Mouse (Mus musculus): ENCODE data around the gene Disp2. TPM values are rescaled to one million over a fixed set of nuclear protein-coding genes. Genes with fewer than 3 reads are reported as not detected.

The Disp2 gene
- total and polyA plus RNA-seq, 3 experiments: 0.15 to 0.43 TPM; not detected in 1

- Histone ChIP-seq H3K4me1 (ENCODE audit: control insufficient read depth in 1 of 2, insufficient read depth in 2 of 2, low read length in 2 of 2) (peaks cover 16 to 40% of the 10 kb centered on the region in 2 experiments), H3K79me2 (ENCODE audit: control insufficient read depth, insufficient read depth, low read length, poor library complexity) (no peaks in the 10 kb centered on the region), H3K27me3 (ENCODE audit: control insufficient read depth in 1 of 2, insufficient read depth in 2 of 2, low read length in 2 of 2) (no peaks in the 10 kb centered on the region), H3K27ac (ENCODE audit: control insufficient read depth, low read depth, low read length) (peak overlapping the region; percentile 91; the same call in 1 of the 2 replicates), H3K9ac (ENCODE audit: control insufficient read depth, low read depth, low read length, poor library complexity, severe bottlenecking) (no peak overlapping the region), H3K36me3 (ENCODE audit: control insufficient read depth in 1 of 2, insufficient read depth in 2 of 2, low read length in 2 of 2) (peaks cover 0 to 41% of the 10 kb centered on the region in 2 experiments; a peak in 2 of 4 replicates), H3K9me3 (replicated peaks; ENCODE audit: insufficient read depth, low read length) (no peaks in the 10 kb centered on the region), H3K4me3 (ENCODE audit: control insufficient read depth in 1 of 2, insufficient read depth in 1 of 2, low read depth in 2 of 2, low read length in 2 of 2) (no peak overlapping the region)
- peak; percentile 53 for DNase-seq (ENCODE audit: low read depth, low spot score)
- no peak for TF ChIP-seq BHLHE40 (IDR thresholded peaks at IDR 0.05; ENCODE audit: borderline replicate concordance, low read depth, low read length)
- TF ChIP-seq TCF12 (IDR thresholded peaks at IDR 0.05; ENCODE audit: low read depth, low read length): peak; percentile 14; the same call in 1 of the 2 replicates
- peak; percentile 42 for TF ChIP-seq ETS1 (IDR thresholded peaks at IDR 0.05; ENCODE audit: low read depth, low read length)
- no peak for TF ChIP-seq MYB (IDR thresholded peaks at IDR 0.05; ENCODE audit: low read depth, low read length)
- TF ChIP-seq EP300 (IDR thresholded peaks at IDR 0.05; ENCODE audit: low read depth in 1 of 2, low read length in 2 of 2): peak in 1 of 2 experiments; percentile 45; a peak in 1 of 4 replicates
Measured at GRCm38 (mm10) chr2:118806860-118807259, 27.3 kb downstream of the Disp2 start.

- Histone ChIP-seq H3K36me3 (ENCODE audit: control insufficient read depth in 1 of 2, insufficient read depth in 2 of 2, low read length in 2 of 2) (peaks cover 0 to 36% of the 10 kb centered on the region in 2 experiments; a peak in 2 of 4 replicates), H3K9ac (ENCODE audit: control insufficient read depth, low read depth, low read length, poor library complexity, severe bottlenecking) (no peak overlapping the region), H3K27ac (ENCODE audit: control insufficient read depth, low read depth, low read length) (no peak overlapping the region), H3K4me3 (ENCODE audit: control insufficient read depth in 1 of 2, insufficient read depth in 1 of 2, low read depth in 2 of 2, low read length in 2 of 2) (no peak overlapping the region), H3K79me2 (ENCODE audit: control insufficient read depth, insufficient read depth, low read length, poor library complexity) (peaks cover 8% of the 10 kb centered on the region), H3K4me1 (ENCODE audit: control insufficient read depth in 1 of 2, insufficient read depth in 2 of 2, low read length in 2 of 2) (peaks cover 15 to 37% of the 10 kb centered on the region in 2 experiments), H3K27me3 (ENCODE audit: control insufficient read depth in 1 of 2, insufficient read depth in 2 of 2, low read length in 2 of 2) (no peaks in the 10 kb centered on the region), H3K9me3 (replicated peaks; ENCODE audit: insufficient read depth, low read length) (no peaks in the 10 kb centered on the region)
- TF ChIP-seq GATA1 (IDR thresholded peaks at IDR 0.05; ENCODE audit: low read depth, low read length) (no peak), SIN3A (IDR thresholded peaks at IDR 0.05; ENCODE audit: low read length) (no peak), MAZ (IDR thresholded peaks at IDR 0.05; ENCODE audit: low read depth, low read length) (no peak), TCF12 (IDR thresholded peaks at IDR 0.05; ENCODE audit: low read depth, low read length) (no peak), MEF2A (IDR thresholded peaks at IDR 0.05; ENCODE audit: extremely low read depth, insufficient replicate concordance, low read depth, low read length, poor library complexity, severe bottlenecking) (no peak), JUND (IDR thresholded peaks at IDR 0.05; ENCODE audit: low read depth, low read length) (no peak), USF1 (IDR thresholded peaks at IDR 0.05; ENCODE audit: low read depth, low read length) (no peak), NELFE (IDR thresholded peaks at IDR 0.05; ENCODE audit: low read depth, low read length) (no peak)
- no peak for DNase-seq (ENCODE audit: low read depth, low spot score)
Measured at GRCm38 (mm10) chr2:118810861-118811260, 31.3 kb downstream of the Disp2 start.

GRCm38 (mm10) chr2:118812724-118813123 lies 33.2 kb downstream of the Disp2 start:
- H3K79me2 ChIP-seq (ENCODE audit: control insufficient read depth, insufficient read depth, low read length, poor library complexity): peaks cover 8% of the 10 kb centered on the region
- H3K27ac ChIP-seq (ENCODE audit: control insufficient read depth, low read depth, low read length): peak overlapping the region; percentile 83
- peak; percentile 60 for DNase-seq (ENCODE audit: low read depth, low spot score)
- peaks cover 12 to 25% of the 10 kb centered on the region in 2 experiments for H3K4me1 ChIP-seq (ENCODE audit: control insufficient read depth in 1 of 2, insufficient read depth in 2 of 2, low read length in 2 of 2)
- H3K36me3 ChIP-seq (ENCODE audit: control insufficient read depth in 1 of 2, insufficient read depth in 2 of 2, low read length in 2 of 2): peaks cover 3 to 26% of the 10 kb centered on the region in 2 experiments
- no peak overlapping the region; a peak in 1 of 4 replicates for H3K4me3 ChIP-seq (ENCODE audit: control insufficient read depth in 1 of 2, insufficient read depth in 1 of 2, low read depth in 2 of 2, low read length in 2 of 2)
- peak overlapping the region; percentile 20; the same call in 1 of the 2 replicates for H3K9ac ChIP-seq (ENCODE audit: control insufficient read depth, low read depth, low read length, poor library complexity, severe bottlenecking)
- H3K9me3 ChIP-seq (replicated peaks; ENCODE audit: insufficient read depth, low read length): no peaks in the 10 kb centered on the region
- H3K27me3 ChIP-seq (ENCODE audit: control insufficient read depth in 1 of 2, insufficient read depth in 2 of 2, low read length in 2 of 2): no peaks in the 10 kb centered on the region
- TF ChIP-seq EP300 (IDR thresholded peaks at IDR 0.05; ENCODE audit: low read depth in 1 of 2, low read length in 2 of 2): peak; percentile 69 to 76
- TF ChIP-seq MYC (IDR thresholded peaks at IDR 0.05; ENCODE audit: low read depth, low read length): 0 out of 2 replicates have a peak, but pooled peaks have one; percentile 36
- TF ChIP-seq MYB (IDR thresholded peaks at IDR 0.05; ENCODE audit: low read depth, low read length): no peak
- TF ChIP-seq GATA1 (IDR thresholded peaks at IDR 0.05; ENCODE audit: low read depth, low read length): peak; percentile 68
- TF ChIP-seq USF2 (IDR thresholded peaks at IDR 0.05; ENCODE audit: borderline replicate concordance in 1 of 2, insufficient read depth in 1 of 2, low read depth in 1 of 2, low read length in 2 of 2): no peak
- TF ChIP-seq ETS1 (IDR thresholded peaks at IDR 0.05; ENCODE audit: low read depth, low read length): peak; percentile 37; the same call in 1 of the 2 replicates
- TF ChIP-seq TBP (IDR thresholded peaks at IDR 0.05; ENCODE audit: low read depth, low read length): peak; percentile 68
- TF ChIP-seq RCOR1 (IDR thresholded peaks at IDR 0.05; ENCODE audit: low read depth, low read length): no peak
- TF ChIP-seq MAZ (IDR thresholded peaks at IDR 0.05; ENCODE audit: low read depth, low read length): 0 out of 2 replicates have a peak, but pooled peaks have one; percentile 28
- TF ChIP-seq BHLHE40 (IDR thresholded peaks at IDR 0.05; ENCODE audit: borderline replicate concordance, low read depth, low read length): no peak
- no peak for TF ChIP-seq ZKSCAN1 (IDR thresholded peaks at IDR 0.05; ENCODE audit: low read depth, low read length)
- no peak for TF ChIP-seq E2F4 (IDR thresholded peaks at IDR 0.05; ENCODE audit: borderline replicate concordance, low read depth, low read length)
- TF ChIP-seq JUND (IDR thresholded peaks at IDR 0.05; ENCODE audit: low read depth, low read length): 0 out of 2 replicates have a peak, but pooled peaks have one; percentile 15
- TF ChIP-seq HCFC1 (IDR thresholded peaks at IDR 0.05; ENCODE audit: low read depth, low read length): no peak
- TF ChIP-seq MXI1 (IDR thresholded peaks at IDR 0.05; ENCODE audit: low read depth, low read length): 0 out of 2 replicates have a peak, but pooled peaks have one; percentile 34
- no peak for TF ChIP-seq KAT2A (conservative IDR thresholded peaks at IDR 0.05; ENCODE audit: low read depth, low read length)
- peak in 1 of 2 experiments; percentile 38; a peak in 1 of 4 replicates for TF ChIP-seq POLR2A (IDR thresholded peaks at IDR 0.05; ENCODE audit: control insufficient read depth in 1 of 2, insufficient read depth in 1 of 2, low read depth in 1 of 2, low read length in 2 of 2, poor library complexity in 1 of 2)
- peak; percentile 41; the same call in 1 of the 2 replicates for TF ChIP-seq NELFE (IDR thresholded peaks at IDR 0.05; ENCODE audit: low read depth, low read length)
- TF ChIP-seq SIN3A (IDR thresholded peaks at IDR 0.05; ENCODE audit: low read length): 0 out of 2 replicates have a peak, but pooled peaks have one; percentile 19
- TF ChIP-seq TCF12 (IDR thresholded peaks at IDR 0.05; ENCODE audit: low read depth, low read length): no peak

Measured in MEL (cell line).